Mouse (Mus musculus): Measurements from ENCODE around the gene Gnat3. TPM values are rescaled to one million over a fixed set of nuclear protein-coding genes. Genes with fewer than 3 reads are reported as not detected.
"Not testable (repeated sequence)": the region's sequence is repeated elsewhere in the genome, so short reads cannot be mapped to it uniquely, and the experiment has no call there.

The Gnat3 gene
- polyA plus RNA-seq (2014; fragmentation: Nextera tagmentation; extraction: Ambion mirVana) = not detected in 2 replicates

- Histone ChIP-seq H3K4me1 (ENCODE audit: control insufficient read depth, insufficient read depth, low read length) (no peaks in the 10 kb centered on the region), H3K4me2 (no peak within 1 kb of the TSS), H3K9ac (ENCODE audit: low read depth, low read length) (no peak within 1 kb of the TSS), H3K4me3 (ENCODE audit: low read depth, low read length) (no peak within 1 kb of the TSS), H3K27ac (ENCODE audit: low read depth, low read length) (no peak within 1 kb of the TSS), H3K9me3 (replicated peaks; ENCODE audit: control insufficient read depth, low read length) (no peaks in the 10 kb centered on the region), H3K27me3 (ENCODE audit: control insufficient read depth, insufficient read depth, low read length) (no peaks in the 10 kb centered on the region), H3K36me3 (ENCODE audit: control insufficient read depth, insufficient read depth, low read length) (no peaks in the 10 kb centered on the region)
- 86% methylated on average over 5 of the region's 5 CpGs for WGBS (ENCODE audit: insufficient replicate concordance)
- no peak for ATAC-seq (replicated peaks; ENCODE audit: insufficient number of reproducible peaks, low FRiP score, low TSS enrichment)
Observed at GRCm38 (mm10) chr5:17962249-17962648, at the start of gene Gnat3. Gene Gnat3 (plus strand): TSS chr5:17962549.

- Histone ChIP-seq H3K9me3 (replicated peaks; ENCODE audit: control insufficient read depth, low read length) (no peaks in the 10 kb centered on the region), H3K4me2 (no peak overlapping the region), H3K4me1 (ENCODE audit: control insufficient read depth, insufficient read depth, low read length) (no peaks in the 10 kb centered on the region), H3K27ac (ENCODE audit: low read depth, low read length) (no peak overlapping the region), H3K27me3 (ENCODE audit: control insufficient read depth, insufficient read depth, low read length) (no peaks in the 10 kb centered on the region), H3K36me3 (ENCODE audit: control insufficient read depth, insufficient read depth, low read length) (no peaks in the 10 kb centered on the region), H3K4me3 (ENCODE audit: low read depth, low read length) (no peak overlapping the region), H3K9ac (ENCODE audit: low read depth, low read length) (no peak overlapping the region)
- WGBS (ENCODE audit: insufficient replicate concordance) = 65% methylated on average over 5 of the region's 5 CpGs
- ATAC-seq (replicated peaks; ENCODE audit: insufficient number of reproducible peaks, low FRiP score, low TSS enrichment) = no peak
Observed at GRCm38 (mm10) chr5:17918966-17919365, 43.4 kb upstream of the Gnat3 start.

DNA sequence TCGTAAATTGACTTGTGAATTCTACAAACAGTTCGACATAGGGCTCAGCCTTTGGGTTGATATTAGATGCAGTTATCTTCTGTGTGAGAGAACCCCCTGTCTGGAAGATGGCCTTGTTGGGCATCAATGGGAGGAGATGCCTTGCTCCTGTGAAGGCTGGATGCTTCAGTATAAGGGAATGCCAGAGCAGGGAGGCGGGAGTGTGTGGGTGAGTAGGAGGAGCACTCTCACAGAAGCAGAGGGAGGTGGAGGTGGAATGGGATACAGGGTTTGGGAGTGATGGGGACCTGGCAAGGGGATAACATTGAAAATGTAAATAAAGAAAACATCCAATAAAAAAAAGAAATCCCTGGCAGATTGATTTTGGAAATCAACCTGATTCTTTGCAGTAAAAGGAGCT lies 38.7 kb upstream of the Gnat3 start:
- H3K4me1 ChIP-seq (ENCODE audit: control insufficient read depth, insufficient read depth, low read length) = no peaks in the 10 kb centered on the region
- H3K27me3 ChIP-seq (ENCODE audit: control insufficient read depth, insufficient read depth, low read length) = no peaks in the 10 kb centered on the region
- H3K36me3 ChIP-seq (ENCODE audit: control insufficient read depth, insufficient read depth, low read length) = no peaks in the 10 kb centered on the region
- H3K4me3 ChIP-seq (ENCODE audit: low read depth, low read length) = no peak overlapping the region
- H3K27ac ChIP-seq (ENCODE audit: low read depth, low read length) = no peak overlapping the region
- H3K9me3 ChIP-seq (replicated peaks; ENCODE audit: control insufficient read depth, low read length) = no peaks in the 10 kb centered on the region
- no peak for ATAC-seq (replicated peaks; ENCODE audit: insufficient number of reproducible peaks, low FRiP score, low TSS enrichment)
- H3K4me2 ChIP-seq = no peak overlapping the region
- 72% methylated on average over 3 of the region's 3 CpGs for WGBS (ENCODE audit: insufficient replicate concordance)
- H3K9ac ChIP-seq (ENCODE audit: low read depth, low read length) = no peak overlapping the region

- H3K4me2 ChIP-seq = no peak overlapping the region
- no peak overlapping the region for H3K9ac ChIP-seq (ENCODE audit: low read depth, low read length)
- no peaks in the 10 kb centered on the region for H3K27me3 ChIP-seq (ENCODE audit: control insufficient read depth, insufficient read depth, low read length)
- H3K36me3 ChIP-seq (ENCODE audit: control insufficient read depth, insufficient read depth, low read length) = no peaks in the 10 kb centered on the region
- H3K27ac ChIP-seq (ENCODE audit: low read depth, low read length) = no peak overlapping the region
- ATAC-seq (replicated peaks; ENCODE audit: insufficient number of reproducible peaks, low FRiP score, low TSS enrichment) = no peak
- H3K9me3 ChIP-seq (replicated peaks; ENCODE audit: control insufficient read depth, low read length) = no peaks in the 10 kb centered on the region
- no peak overlapping the region for H3K4me3 ChIP-seq (ENCODE audit: low read depth, low read length)
- no peaks in the 10 kb centered on the region for H3K4me1 ChIP-seq (ENCODE audit: control insufficient read depth, insufficient read depth, low read length)
- 51% methylated on average over 2 of the region's 2 CpGs for WGBS (ENCODE audit: insufficient replicate concordance)
Observed at GRCm38 (mm10) chr5:17924085-17924518, 38.2 kb upstream of the Gnat3 start.

- H3K9ac ChIP-seq (ENCODE audit: low read depth, low read length) = no peak overlapping the region
- H3K36me3 ChIP-seq (ENCODE audit: control insufficient read depth, insufficient read depth, low read length) = no peaks in the 10 kb centered on the region
- no peaks in the 10 kb centered on the region for H3K9me3 ChIP-seq (replicated peaks; ENCODE audit: control insufficient read depth, low read length)
- ATAC-seq (replicated peaks; ENCODE audit: insufficient number of reproducible peaks, low FRiP score, low TSS enrichment) = no peak
- WGBS (ENCODE audit: insufficient replicate concordance) = 64% methylated on average over 4 of the region's 4 CpGs
- no peaks in the 10 kb centered on the region for H3K4me1 ChIP-seq (ENCODE audit: control insufficient read depth, insufficient read depth, low read length)
- H3K4me2 ChIP-seq = no peak overlapping the region
- no peak overlapping the region for H3K27ac ChIP-seq (ENCODE audit: low read depth, low read length)
- no peaks in the 10 kb centered on the region for H3K27me3 ChIP-seq (ENCODE audit: control insufficient read depth, insufficient read depth, low read length)
- no peak overlapping the region for H3K4me3 ChIP-seq (ENCODE audit: low read depth, low read length)
Observed at GRCm38 (mm10) chr5:17928471-17928870, 33.9 kb upstream of the Gnat3 start.

DNA sequence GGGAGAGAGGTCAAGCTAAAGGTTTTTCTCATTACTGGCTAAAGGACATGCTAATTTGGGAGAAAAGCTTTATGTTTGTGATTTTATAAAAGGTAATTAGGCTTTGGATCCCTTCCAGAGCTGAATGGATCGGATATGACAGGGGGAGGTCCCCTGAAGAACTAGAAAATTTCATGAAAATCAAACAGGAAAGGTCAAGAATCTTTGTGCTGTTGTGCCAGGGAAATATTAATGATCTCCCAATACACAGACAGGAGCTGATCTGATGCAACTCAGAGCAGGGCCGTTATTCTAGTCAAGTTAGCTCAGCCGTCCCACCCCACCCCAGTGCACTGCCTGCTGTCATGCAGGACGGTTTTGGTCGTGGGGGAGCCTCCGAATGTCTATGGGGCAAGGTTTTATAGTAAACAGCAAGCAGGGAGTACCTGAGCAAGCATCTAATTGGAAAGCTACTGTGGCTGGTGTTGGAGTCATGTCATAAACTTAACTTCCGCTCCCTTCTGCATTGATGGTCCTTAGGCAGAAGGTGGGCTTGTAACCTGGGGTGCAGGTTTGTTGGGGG lies 33.3 kb upstream of the Gnat3 start:
- Histone ChIP-seq H3K27ac (ENCODE audit: low read depth, low read length) (no peak overlapping the region), H3K27me3 (ENCODE audit: control insufficient read depth, insufficient read depth, low read length) (no peaks in the 10 kb centered on the region), H3K9me3 (replicated peaks; ENCODE audit: control insufficient read depth, low read length) (no peaks in the 10 kb centered on the region), H3K4me2 (no peak overlapping the region), H3K36me3 (ENCODE audit: control insufficient read depth, insufficient read depth, low read length) (no peaks in the 10 kb centered on the region), H3K4me1 (ENCODE audit: control insufficient read depth, insufficient read depth, low read length) (no peaks in the 10 kb centered on the region), H3K9ac (ENCODE audit: low read depth, low read length) (no peak overlapping the region), H3K4me3 (ENCODE audit: low read depth, low read length) (no peak overlapping the region)
- 64% methylated on average over 7 of the region's 7 CpGs for WGBS (ENCODE audit: insufficient replicate concordance)
- ATAC-seq (replicated peaks; ENCODE audit: insufficient number of reproducible peaks, low FRiP score, low TSS enrichment) = no peak

- H3K36me3 ChIP-seq (ENCODE audit: control insufficient read depth, insufficient read depth, low read length); H3K4me1 ChIP-seq (ENCODE audit: control insufficient read depth, insufficient read depth, low read length); H3K9ac ChIP-seq (ENCODE audit: low read depth, low read length); H3K27ac ChIP-seq (ENCODE audit: low read depth, low read length); H3K9me3 ChIP-seq (replicated peaks; ENCODE audit: control insufficient read depth, low read length); H3K27me3 ChIP-seq (ENCODE audit: control insufficient read depth, insufficient read depth, low read length); H3K4me3 ChIP-seq (ENCODE audit: low read depth, low read length); ATAC-seq (replicated peaks; ENCODE audit: insufficient number of reproducible peaks, low FRiP score, low TSS enrichment); H3K4me2 ChIP-seq: not testable (repeated sequence)
- 93% methylated on average over 2 of the region's 2 CpGs for WGBS (ENCODE audit: insufficient replicate concordance)
Observed at GRCm38 (mm10) chr5:17931588-17931987, 30.8 kb upstream of the Gnat3 start.

- Histone ChIP-seq H3K27me3 (ENCODE audit: control insufficient read depth, insufficient read depth, low read length) (no peaks in the 10 kb centered on the region), H3K9me3 (replicated peaks; ENCODE audit: control insufficient read depth, low read length) (no peaks in the 10 kb centered on the region), H3K9ac (ENCODE audit: low read depth, low read length) (no peak overlapping the region), H3K27ac (ENCODE audit: low read depth, low read length) (no peak overlapping the region), H3K4me3 (ENCODE audit: low read depth, low read length) (no peak overlapping the region), H3K4me2 (no peak overlapping the region), H3K4me1 (ENCODE audit: control insufficient read depth, insufficient read depth, low read length) (no peaks in the 10 kb centered on the region), H3K36me3 (ENCODE audit: control insufficient read depth, insufficient read depth, low read length) (no peaks in the 10 kb centered on the region)
- WGBS (ENCODE audit: insufficient replicate concordance) = 71% methylated on average over 1 of the region's 1 CpGs
- no peak for ATAC-seq (replicated peaks; ENCODE audit: insufficient number of reproducible peaks, low FRiP score, low TSS enrichment)
Observed at GRCm38 (mm10) chr5:17934501-17934900, 27.8 kb upstream of the Gnat3 start.

DNA sequence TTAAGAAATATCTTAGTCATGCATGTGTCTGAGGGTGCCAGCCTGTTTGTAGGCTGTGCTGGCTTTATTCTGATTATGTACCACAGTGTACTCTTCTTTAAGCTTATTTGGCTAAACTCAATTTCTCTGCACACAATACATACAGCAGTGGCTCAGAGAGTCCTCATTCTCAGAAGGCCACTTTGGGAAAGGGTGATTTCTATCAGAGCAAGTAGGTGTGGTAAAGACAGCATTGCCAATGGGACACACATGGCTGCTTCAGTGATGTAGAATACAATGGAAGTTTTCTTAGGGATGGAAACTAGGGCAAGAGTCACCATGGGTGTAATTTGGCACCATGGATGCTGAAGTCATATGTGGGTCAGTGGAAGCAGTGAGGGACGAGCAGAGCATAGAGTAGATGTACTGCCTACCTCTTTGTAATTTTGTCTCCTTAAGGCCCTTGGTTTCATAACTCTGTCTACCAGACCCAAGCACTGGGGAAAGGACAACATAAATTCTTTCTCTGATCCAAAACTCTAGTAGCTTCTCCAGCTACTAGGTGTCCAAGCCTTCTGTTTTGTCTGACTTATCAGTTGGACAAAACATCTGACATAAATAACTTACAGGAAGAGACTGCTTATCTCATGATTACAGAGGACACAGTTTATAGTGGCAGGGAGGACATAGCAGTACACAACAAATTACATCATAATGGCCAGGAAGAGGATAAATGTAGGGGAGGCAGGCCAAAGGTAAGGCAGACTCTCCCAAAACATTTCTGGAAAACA lies 24.0 kb upstream of the Gnat3 start:
- Histone ChIP-seq H3K4me3 (ENCODE audit: low read depth, low read length) (no peak overlapping the region), H3K9ac (ENCODE audit: low read depth, low read length) (no peak overlapping the region), H3K36me3 (ENCODE audit: control insufficient read depth, insufficient read depth, low read length) (no peaks in the 10 kb centered on the region), H3K27me3 (ENCODE audit: control insufficient read depth, insufficient read depth, low read length) (no peaks in the 10 kb centered on the region), H3K4me2 (no peak overlapping the region), H3K4me1 (ENCODE audit: control insufficient read depth, insufficient read depth, low read length) (no peaks in the 10 kb centered on the region), H3K9me3 (replicated peaks; ENCODE audit: control insufficient read depth, low read length) (no peaks in the 10 kb centered on the region), H3K27ac (ENCODE audit: low read depth, low read length) (no peak overlapping the region)
- ATAC-seq (replicated peaks; ENCODE audit: insufficient number of reproducible peaks, low FRiP score, low TSS enrichment) = no peak
- WGBS (ENCODE audit: insufficient replicate concordance) = 50% methylated on average over 1 of the region's 1 CpGs
